Mouse (Mus musculus) neutrophil, adult 83 days (primary cell): ENCODE measurements around the gene Lgr5. TPM values are rescaled to one million over a fixed set of nuclear protein-coding genes. Genes with fewer than 3 reads are reported as not detected.

Experiments
- total RNA-seq, 2 experiments: library from RNA; stranded (reverse); gene quantifications; one replicate each; pipeline ENCODE4 v1.2.4; 2023

Lgr5 gene
- under 1 TPM; 0.13 to 0.50 TPM for total RNA-seq

GRCm38 (mm10) chr10:115587301-115587969, at the start of gene Lgr5:
TSS of gene Lgr5 (minus strand) at chr10:115587780.

GRCm38 (mm10) chr10:115569712-115570491, 17.7 kb downstream of the Lgr5 start, which contains the start of gene A930009A15Rik:
TSS of gene A930009A15Rik (plus strand) at chr10:115569986.

Other genes with a start within 250 kb of the Lgr5 start
- 10 to 100 TPM; 22.8 to 24.5 TPM for gene Tmem19, start 225.3 kb downstream of the Lgr5 start, total RNA-seq
- gene Thap2, start 203.3 kb downstream of the Lgr5 start, total RNA-seq: 1 to 10 TPM; 5.1 to 5.3 TPM
- gene Zfc3h1, start 202.8 kb downstream of the Lgr5 start, total RNA-seq: 10 to 100 TPM; 49.0 to 63.1 TPM
- gene A930009A15Rik, start 17.8 kb downstream of the Lgr5 start, total RNA-seq: not detected
- gene Tspan8, start 229.1 kb upstream of the Lgr5 start, total RNA-seq: 1 to 10 TPM; 2.7 to 7.1 TPM